Mouse (Mus musculus): Measurements from ENCODE around the gene Grhpr.
"Not testable (repeated sequence)": the region's sequence is repeated elsewhere in the genome, so short reads cannot be mapped to it uniquely, and the experiment has no call there.

Grhpr gene

GRCm38 (mm10) chr4:44976026-44976615 lies 5.1 kb upstream of the Grhpr start:
- no peak for DNase-seq

GRCm38 (mm10) chr4:44976921-44977710 lies 4.1 kb upstream of the Grhpr start:
- DNase-seq, result no peak

DNA sequence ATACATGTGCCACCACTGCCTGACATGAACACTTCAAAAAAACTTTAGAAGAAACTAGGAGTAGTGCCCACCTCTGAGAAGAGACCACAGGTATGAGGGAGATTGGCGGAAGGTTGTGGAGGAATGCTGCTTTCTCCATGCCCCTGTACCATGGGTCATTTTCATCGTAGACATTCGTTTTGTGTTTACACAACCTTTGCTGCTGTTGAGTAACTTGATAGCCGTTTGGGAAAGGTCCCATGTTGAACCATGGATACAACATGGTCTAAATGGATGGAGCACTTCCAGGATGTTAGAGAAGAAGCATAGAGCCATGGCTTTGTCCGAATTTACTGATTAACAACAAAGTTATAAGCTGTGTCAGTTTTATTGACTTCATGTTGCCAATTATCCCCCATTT lies 3.0 kb upstream of the Grhpr start:
- DNase-seq, result no peak

GRCm38 (mm10) chr4:44979794-44980338 lies 1.3 kb upstream of the Grhpr start:
- no peak for DNase-seq

- DNase-seq, result no peak
Measured at GRCm38 (mm10) chr4:44981974-44982287, 736 bp downstream of the Grhpr start.

GRCm38 (mm10) chr4:44982440-44983130 lies 1.4 kb downstream of the Grhpr start:
- no peak for DNase-seq

- DNase-seq, result no peak
Measured at GRCm38 (mm10) chr4:44983131-44983740, 2.0 kb downstream of the Grhpr start.

GRCm38 (mm10) chr4:44990560-44990959 lies 9.4 kb downstream of the Grhpr start:
- no peak for DNase-seq

DNA sequence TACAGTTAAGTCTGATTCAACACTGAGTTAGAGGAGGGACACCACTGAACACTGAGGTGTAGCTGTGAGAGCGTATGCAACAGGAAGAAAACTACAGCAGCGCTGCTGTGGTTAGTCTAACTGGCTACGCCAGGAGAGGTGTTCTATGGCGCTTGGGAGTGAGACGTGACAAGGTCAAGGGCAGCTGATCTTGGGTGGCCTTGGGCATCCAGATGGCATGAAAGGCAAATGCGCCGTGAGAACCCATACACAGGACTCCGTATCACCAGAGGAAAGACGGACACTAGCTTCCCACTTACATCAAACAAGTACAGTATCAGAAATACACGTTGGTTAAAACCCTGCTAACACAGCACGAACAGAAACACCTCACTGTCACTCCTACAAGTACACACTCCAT lies 11.1 kb downstream of the Grhpr start:
- not testable (repeated sequence) for DNase-seq

GRCm38 (mm10) chr4:44993179-44993578 lies 12.0 kb downstream of the Grhpr start:
- not testable (repeated sequence) for DNase-seq

DNA sequence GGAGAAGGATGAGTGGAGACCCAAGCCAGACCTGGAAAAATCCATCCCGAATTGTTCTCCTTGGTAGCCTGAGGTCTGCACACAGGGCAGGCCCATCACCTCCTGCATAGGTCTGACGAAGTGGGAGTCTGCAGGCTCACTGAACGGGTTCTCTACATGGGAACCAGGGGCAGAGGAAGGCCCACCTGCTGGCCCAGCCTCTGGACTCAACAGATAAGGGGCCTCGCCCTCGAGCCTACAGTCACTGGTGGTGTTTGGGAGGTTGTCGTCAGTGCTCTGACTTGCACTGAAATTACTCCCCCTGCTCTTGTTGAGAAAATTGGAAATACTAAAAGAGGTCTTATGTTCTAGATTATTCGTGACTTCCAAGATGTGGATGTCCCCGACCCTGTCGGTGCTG lies 12.7 kb downstream of the Grhpr start:
- no peak for DNase-seq

DNA sequence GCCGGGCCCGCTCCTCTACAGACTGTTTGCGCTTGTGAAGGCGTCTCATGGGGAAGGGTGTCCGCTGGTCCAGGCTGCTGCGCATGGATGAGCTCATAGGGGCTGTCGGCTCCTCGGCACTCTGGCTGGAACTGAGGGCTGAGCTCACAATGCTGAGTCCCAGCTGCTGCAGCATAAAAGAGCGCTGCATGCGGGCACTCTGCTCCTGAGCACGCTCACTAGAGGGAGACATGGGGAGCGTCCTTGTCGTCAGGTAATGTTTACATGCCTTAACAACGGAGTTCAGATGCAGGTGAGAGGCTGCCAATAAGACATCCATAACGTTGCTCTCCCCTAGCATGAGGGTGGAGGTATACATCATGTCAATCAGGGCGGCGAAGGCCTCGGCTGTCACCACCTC lies 13.6 kb downstream of the Grhpr start:
- DNase-seq, result no peak

- no peak for DNase-seq
Measured at GRCm38 (mm10) chr4:44998071-44998470, 16.9 kb downstream of the Grhpr start.

- DNase-seq, result no peak
Measured at GRCm38 (mm10) chr4:45000001-45000400, 18.8 kb downstream of the Grhpr start.

DNA sequence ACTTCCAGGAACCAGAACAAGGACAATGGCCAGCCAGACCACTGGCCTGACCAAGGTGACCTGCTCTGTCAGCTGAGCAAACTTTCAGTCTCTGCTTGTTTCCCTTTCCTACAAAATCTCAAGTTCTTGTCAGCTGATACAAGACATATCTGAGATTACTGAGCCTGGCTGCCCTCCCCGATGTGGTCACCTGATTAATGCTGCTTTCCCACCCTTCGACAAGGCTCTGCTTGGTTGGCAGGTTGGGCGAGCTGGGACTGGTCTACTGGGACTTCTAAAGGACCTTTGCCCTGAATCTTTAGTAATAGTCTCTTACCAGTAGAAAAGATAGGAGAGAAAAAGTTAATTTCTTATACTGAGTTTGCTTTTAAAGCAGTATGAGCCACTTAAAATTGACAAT lies 24.3 kb downstream of the Grhpr start:
- DNase-seq, result no peak

GRCm38 (mm10) chr4:45010806-45011415 lies 29.7 kb downstream of the Grhpr start:
- no peak for DNase-seq

DNA sequence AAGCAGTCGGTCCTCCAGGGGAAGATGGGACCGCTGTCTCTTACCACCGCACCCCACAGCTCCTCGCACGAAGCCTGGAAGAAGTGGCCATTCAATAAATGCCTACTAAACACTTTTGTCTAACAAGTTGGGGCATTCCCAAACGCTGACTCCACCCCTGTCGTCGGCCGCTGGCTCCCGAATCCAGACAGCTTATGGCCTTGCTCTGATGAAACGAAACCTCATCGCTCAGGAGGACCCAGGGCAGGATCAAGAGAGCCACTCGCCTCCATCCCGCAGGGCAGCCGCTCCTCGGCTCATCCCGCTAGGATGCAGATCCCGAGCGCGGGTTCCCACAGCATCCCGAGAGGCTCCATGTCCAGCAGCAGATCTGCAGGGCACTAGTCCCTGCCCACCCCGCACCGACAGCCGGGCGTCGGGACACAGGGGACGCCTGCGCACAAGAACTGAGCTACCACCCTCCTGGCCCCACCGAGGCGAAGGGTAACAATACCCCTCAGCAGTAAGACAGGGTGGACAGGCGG lies 30.4 kb downstream of the Grhpr start:
- no peak for DNase-seq

DNA sequence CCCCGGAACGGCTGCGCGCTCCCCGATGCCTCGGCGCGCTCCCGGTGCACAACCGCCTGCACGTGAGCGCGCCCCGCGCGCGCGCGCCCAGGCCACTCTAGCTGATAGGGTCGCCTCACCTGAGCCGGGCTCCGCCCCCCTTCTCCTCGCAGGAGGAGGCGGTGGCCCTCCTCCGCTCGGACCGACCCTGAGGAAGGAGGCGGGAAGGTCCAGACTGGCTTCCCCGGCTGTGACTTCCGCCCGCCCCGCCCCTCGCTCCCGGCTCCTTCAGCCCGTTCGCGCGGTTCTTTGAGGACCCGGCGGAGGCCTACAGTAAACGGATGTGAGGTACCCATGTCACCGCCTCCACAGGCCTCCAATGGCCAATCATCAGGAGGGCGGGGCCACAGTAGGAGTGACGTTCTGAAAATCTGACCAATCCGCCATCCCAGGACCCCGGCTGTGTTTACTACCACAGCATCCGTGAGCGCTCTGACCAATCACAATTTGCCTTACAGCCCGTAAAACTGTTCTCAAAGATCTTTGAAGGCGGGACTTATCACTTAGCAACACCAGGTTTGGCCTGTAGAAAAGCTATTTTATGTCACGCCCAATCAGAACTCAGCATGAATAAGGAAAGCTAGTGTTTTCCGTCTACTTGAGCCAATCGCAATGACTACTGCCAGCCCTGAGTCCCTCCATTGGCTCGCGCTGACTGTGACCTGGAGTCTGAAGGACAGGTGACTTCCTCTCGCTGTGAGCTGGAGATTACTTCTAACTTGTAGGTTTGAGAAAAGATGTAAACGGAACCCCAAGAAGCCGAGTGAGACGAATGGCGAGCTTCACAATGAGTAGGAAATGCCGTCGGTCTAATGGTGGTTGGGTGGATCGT lies 31.1 kb downstream of the Grhpr start, which contains the start of gene Zbtb5:
TSS of gene Zbtb5 (minus strand) at position 308 of the 871 bp plus-strand sequence.
- DNase-seq, result peak; percentile 97

DNA sequence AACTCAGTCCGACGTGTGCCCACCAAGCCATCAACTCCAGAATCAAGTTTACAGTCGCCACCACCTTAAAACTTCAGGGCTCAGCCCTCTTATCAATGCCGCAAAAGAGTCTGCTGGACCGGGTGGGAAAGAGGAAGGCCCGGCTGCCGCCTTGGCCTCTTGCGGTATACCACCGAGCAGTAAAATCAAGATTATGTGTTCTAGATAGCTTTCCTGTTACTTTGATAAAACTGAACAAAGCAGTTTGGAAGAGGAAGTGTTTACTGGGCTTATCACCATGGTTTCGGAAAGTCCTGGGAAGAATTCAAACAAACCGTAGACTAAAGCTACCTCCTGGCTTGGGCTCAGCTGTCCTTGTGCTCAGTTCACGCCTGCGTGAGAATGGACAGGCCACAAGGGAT lies 31.8 kb downstream of the Grhpr start:
- DNase-seq, result no peak

DNA sequence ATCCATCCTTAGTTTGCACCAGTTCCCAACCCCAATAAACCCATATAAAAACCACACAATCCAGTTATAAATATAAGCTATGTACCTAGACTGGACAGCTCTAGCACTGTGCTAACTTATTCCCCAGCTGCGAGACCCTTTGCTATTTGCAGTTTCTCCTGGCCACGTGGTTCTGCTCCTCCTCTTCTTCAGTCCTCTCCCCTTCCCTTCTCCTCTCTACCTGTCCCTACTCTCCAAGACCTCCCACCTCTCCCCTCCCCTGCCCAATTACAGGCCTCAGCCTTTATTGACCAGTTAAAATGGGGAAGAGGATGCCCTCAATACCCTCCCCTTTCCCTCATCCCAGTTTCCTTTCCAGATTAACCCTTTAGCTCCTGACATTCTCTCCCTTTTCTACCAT lies 32.3 kb downstream of the Grhpr start:
- DNase-seq, result no peak

DNA sequence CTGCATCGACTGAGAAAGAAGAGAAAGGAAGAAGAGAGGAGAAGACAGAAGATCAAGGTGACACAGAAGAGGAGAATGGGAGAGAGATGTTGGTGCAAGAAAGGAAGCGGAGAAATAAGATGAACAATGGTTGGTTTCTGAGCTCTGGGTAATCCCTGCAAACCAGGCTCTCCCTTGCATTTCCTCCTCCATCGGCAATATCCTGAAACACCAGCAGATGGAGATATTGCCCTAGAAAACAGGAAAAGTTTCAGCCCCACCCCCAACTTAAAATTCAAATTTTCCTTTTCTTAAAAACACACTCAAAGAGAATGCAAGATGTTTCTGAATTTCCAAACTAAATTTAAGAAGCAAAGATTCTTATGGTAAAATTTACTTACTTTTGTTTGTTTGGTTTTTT lies 34.4 kb downstream of the Grhpr start:
- DNase-seq, result peak; percentile 62

Data from thymus, postnatal 4 days (tissue).